Mouse (Mus musculus) embryonic facial prominence, embryonic 13.5 days (tissue): ENCODE measurements at regions not wholly inside any gene's neighbourhood (a gene's known extent, or its start where the extent isn't known, plus 50 kb on each side); places are given as distances from the start of the nearest gene placed in this dataset.

ENCODE experiments used
- ATAC-seq: fragments of 200-750 bp; cut with Nextera tagmentation; 2 replicates; pipeline ENCODE4 v1.8.0; 2017; ENCODE audit warnings: low read depth; ENCODE audit not compliant: insufficient number of reproducible peaks, insufficient read depth, low FRiP score, low TSS enrichment
- H3K27ac ChIP-seq: fragments of 300-500 bp; sonication (generic); 2 replicates; pipeline ENCODE4 v1.5.1; 2015; ENCODE audit warnings: moderate library complexity, mild to moderate bottlenecking, inconsistent platforms
- H3K27me3 ChIP-seq: fragments of 300-500 bp; sonication (generic); 2 replicates; pipeline ENCODE4 v1.6.1; 2015; ENCODE audit warnings: mild to moderate bottlenecking, inconsistent platforms
- H3K36me3 ChIP-seq: fragments of 300-500 bp; sonication (generic); 2 replicates; pipeline ENCODE4 v1.6.1; 2015; ENCODE audit warnings: mild to moderate bottlenecking, inconsistent platforms
- H3K4me1 ChIP-seq: fragments of 300-500 bp; sonication (generic); 2 replicates; pipeline ENCODE4 v1.6.1; 2015; ENCODE audit warnings: inconsistent platforms
- H3K4me2 ChIP-seq: fragments of 300-500 bp; sonication (generic); 2 replicates; pipeline ENCODE4 v1.6.1; 2015; ENCODE audit warnings: moderate library complexity, mild to moderate bottlenecking, inconsistent platforms
- H3K4me3 ChIP-seq: fragments of 300-500 bp; sonication (generic); 2 replicates; pipeline ENCODE4 v1.5.1; 2015; ENCODE audit warnings: mild to moderate bottlenecking, inconsistent platforms
- H3K9ac ChIP-seq: fragments of 300-500 bp; sonication (generic); 2 replicates; pipeline ENCODE4 v1.6.1; 2015; ENCODE audit warnings: mild to moderate bottlenecking, inconsistent platforms
- H3K9me3 ChIP-seq: fragments of 300-500 bp; sonication (generic); 2 replicates; pipeline ENCODE4 v1.6.1; 2016; ENCODE audit warnings: inconsistent platforms
- WGBS: fragments of 180-500 bp; shearing (Covaris S2); methylation state at CpG from one replicate; pipeline ENCODE4 v1.1.7; 2015; ENCODE audit warnings: mixed read lengths; 5-methylcytosine and 5-hydroxymethylcytosine counted together

- H3K27me3 ChIP-seq = no peaks in the 10 kb centered on the region
- WGBS = 71% methylated on average over 10 of the region's 10 CpGs
- no peaks in the 10 kb centered on the region for H3K4me1 ChIP-seq
- H3K4me2 ChIP-seq = no peak overlapping the region
- no peaks in the 10 kb centered on the region for H3K36me3 ChIP-seq
- no peak for ATAC-seq
- no peak overlapping the region for H3K9ac ChIP-seq
- no peak overlapping the region for H3K4me3 ChIP-seq
- no peaks in the 10 kb centered on the region for H3K9me3 ChIP-seq
- no peak overlapping the region for H3K27ac ChIP-seq
Measured at GRCm38 (mm10) chr2:45367436-45368193, 250.4 kb upstream of the Zeb2 start.

GRCm38 (mm10) chr2:45357266-45357665 lies 240.1 kb upstream of the Zeb2 start:
- no peak overlapping the region for H3K4me2 ChIP-seq
- no peak for ATAC-seq
- H3K4me1 ChIP-seq = peaks cover 10% of the 10 kb centered on the region; the same call in 1 of the 2 replicates
- 51% methylated on average over 7 of the region's 7 CpGs for WGBS
- H3K9ac ChIP-seq = no peak overlapping the region
- H3K9me3 ChIP-seq = no peaks in the 10 kb centered on the region
- no peaks in the 10 kb centered on the region for H3K27me3 ChIP-seq
- H3K4me3 ChIP-seq = no peak overlapping the region
- H3K27ac ChIP-seq = no peak overlapping the region
- no peaks in the 10 kb centered on the region for H3K36me3 ChIP-seq

- no peak overlapping the region for H3K9ac ChIP-seq
- H3K4me1 ChIP-seq = peaks cover 7% of the 10 kb centered on the region; the same call in 1 of the 2 replicates
- no peaks in the 10 kb centered on the region for H3K9me3 ChIP-seq
- H3K27ac ChIP-seq = peak overlapping the region; percentile 24; the same call in 1 of the 2 replicates
- whole genome bisulfite sequencing = 32% methylated on average over 8 of the region's 8 CpGs
- no peak for ATAC-seq
- H3K27me3 ChIP-seq = no peaks in the 10 kb centered on the region
- no peaks in the 10 kb centered on the region for H3K36me3 ChIP-seq
- H3K4me2 ChIP-seq = peak overlapping the region; percentile 47
- H3K4me3 ChIP-seq = no peak overlapping the region
Measured at GRCm38 (mm10) chr2:45356558-45357170, 239.5 kb upstream of the Zeb2 start.

- Histone ChIP-seq H3K9me3 (no peaks in the 10 kb centered on the region), H3K4me1 (peaks cover 3% of the 10 kb centered on the region; the same call in 1 of the 2 replicates), H3K4me3 (peak overlapping the region; percentile 16; the same call in 1 of the 2 replicates), H3K36me3 (no peaks in the 10 kb centered on the region), H3K27ac (peak overlapping the region; percentile 24), H3K27me3 (no peaks in the 10 kb centered on the region), H3K4me2 (peak overlapping the region; percentile 47), H3K9ac (no peak overlapping the region)
- WGBS = 32% methylated on average over 12 of the region's 12 CpGs
- no peak for ATAC-seq
Measured at GRCm38 (mm10) chr2:45356021-45356420, 238.8 kb upstream of the Zeb2 start.

- H3K9ac ChIP-seq = no peak overlapping the region
- no peak overlapping the region for H3K4me2 ChIP-seq
- no peaks in the 10 kb centered on the region for H3K9me3 ChIP-seq
- H3K36me3 ChIP-seq = no peaks in the 10 kb centered on the region
- no peaks in the 10 kb centered on the region for H3K27me3 ChIP-seq
- H3K4me1 ChIP-seq = no peaks in the 10 kb centered on the region
- ATAC-seq = no peak
- no peak overlapping the region for H3K4me3 ChIP-seq
- 78% methylated on average over 1 of the region's 1 CpGs for WGBS
- no peak overlapping the region for H3K27ac ChIP-seq
Measured at GRCm38 (mm10) chr2:45351529-45352133, 234.4 kb upstream of the Zeb2 start.

GRCm38 (mm10) chr2:45346358-45346757 lies 229.2 kb upstream of the Zeb2 start:
- no peaks in the 10 kb centered on the region for H3K9me3 ChIP-seq
- H3K27ac ChIP-seq = no peak overlapping the region
- H3K4me3 ChIP-seq = no peak overlapping the region
- no peak overlapping the region for H3K4me2 ChIP-seq
- H3K4me1 ChIP-seq = no peaks in the 10 kb centered on the region
- no peaks in the 10 kb centered on the region for H3K36me3 ChIP-seq
- no peak overlapping the region for H3K9ac ChIP-seq
- no peak for ATAC-seq
- H3K27me3 ChIP-seq = no peaks in the 10 kb centered on the region
- 76% methylated on average over 5 of the region's 5 CpGs for WGBS

- no peak for ATAC-seq
Measured at GRCm38 (mm10) chr2:45339866-45340265, 222.7 kb upstream of the Zeb2 start.

GRCm38 (mm10) chr2:45338809-45339208 lies 221.6 kb upstream of the Zeb2 start:
- no peaks in the 10 kb centered on the region for H3K36me3 ChIP-seq
- H3K27me3 ChIP-seq = no peaks in the 10 kb centered on the region
- ATAC-seq = no peak
- H3K4me1 ChIP-seq = no peaks in the 10 kb centered on the region
- H3K9me3 ChIP-seq = no peaks in the 10 kb centered on the region
- no peak overlapping the region for H3K9ac ChIP-seq
- no peak overlapping the region for H3K4me2 ChIP-seq
- no peak overlapping the region for H3K4me3 ChIP-seq
- H3K27ac ChIP-seq = no peak overlapping the region

More at GRCm38 (mm10) chr2:45339866-45340265, 222.7 kb upstream of the Zeb2 start:
- H3K27ac ChIP-seq = no peak overlapping the region
- no peaks in the 10 kb centered on the region for H3K9me3 ChIP-seq
- H3K27me3 ChIP-seq = no peaks in the 10 kb centered on the region
- H3K4me2 ChIP-seq = no peak overlapping the region
- no peak overlapping the region for H3K4me3 ChIP-seq
- no peak overlapping the region for H3K9ac ChIP-seq
- H3K4me1 ChIP-seq = no peaks in the 10 kb centered on the region
- WGBS = 78% methylated on average over 1 of the region's 1 CpGs
- H3K36me3 ChIP-seq = no peaks in the 10 kb centered on the region

- H3K9me3 ChIP-seq = no peaks in the 10 kb centered on the region
- no peaks in the 10 kb centered on the region for H3K27me3 ChIP-seq
- no peak overlapping the region for H3K27ac ChIP-seq
- H3K4me3 ChIP-seq = no peak overlapping the region
- H3K4me2 ChIP-seq = no peak overlapping the region
- H3K9ac ChIP-seq = no peak overlapping the region
- no peaks in the 10 kb centered on the region for H3K36me3 ChIP-seq
- ATAC-seq = no peak
- H3K4me1 ChIP-seq = no peaks in the 10 kb centered on the region
- 80% methylated on average over 4 of the region's 4 CpGs for WGBS
Measured at GRCm38 (mm10) chr2:45316945-45317565, 199.9 kb upstream of the Zeb2 start.

GRCm38 (mm10) chr2:45287530-45288009 lies 170.4 kb upstream of the Zeb2 start:
- Histone ChIP-seq H3K27me3 (no peaks in the 10 kb centered on the region), H3K4me1 (0 out of 2 replicates have a peak, but pooled peaks cover 5% of the 10 kb centered on the region), H3K36me3 (no peaks in the 10 kb centered on the region), H3K4me2 (no peak overlapping the region), H3K9me3 (no peaks in the 10 kb centered on the region), H3K4me3 (no peak overlapping the region), H3K27ac (no peak overlapping the region), H3K9ac (no peak overlapping the region)
- WGBS = 41% methylated on average over 7 of the region's 7 CpGs
- ATAC-seq = no peak

- no peaks in the 10 kb centered on the region for H3K36me3 ChIP-seq
- ATAC-seq = no peak
Measured at GRCm38 (mm10) chr2:45283811-45284210, 166.6 kb upstream of the Zeb2 start.

More at GRCm38 (mm10) chr2:45283811-45284210, 166.6 kb upstream of the Zeb2 start:
- H3K27ac ChIP-seq = no peak overlapping the region
- no peaks in the 10 kb centered on the region for H3K27me3 ChIP-seq
- no peak overlapping the region for H3K4me2 ChIP-seq
- no peak overlapping the region for H3K4me3 ChIP-seq
- no peaks in the 10 kb centered on the region for H3K9me3 ChIP-seq
- no peak overlapping the region for H3K9ac ChIP-seq
- H3K4me1 ChIP-seq = peaks cover 5% of the 10 kb centered on the region; the same call in 1 of the 2 replicates
